In the genomic region with DNA sequence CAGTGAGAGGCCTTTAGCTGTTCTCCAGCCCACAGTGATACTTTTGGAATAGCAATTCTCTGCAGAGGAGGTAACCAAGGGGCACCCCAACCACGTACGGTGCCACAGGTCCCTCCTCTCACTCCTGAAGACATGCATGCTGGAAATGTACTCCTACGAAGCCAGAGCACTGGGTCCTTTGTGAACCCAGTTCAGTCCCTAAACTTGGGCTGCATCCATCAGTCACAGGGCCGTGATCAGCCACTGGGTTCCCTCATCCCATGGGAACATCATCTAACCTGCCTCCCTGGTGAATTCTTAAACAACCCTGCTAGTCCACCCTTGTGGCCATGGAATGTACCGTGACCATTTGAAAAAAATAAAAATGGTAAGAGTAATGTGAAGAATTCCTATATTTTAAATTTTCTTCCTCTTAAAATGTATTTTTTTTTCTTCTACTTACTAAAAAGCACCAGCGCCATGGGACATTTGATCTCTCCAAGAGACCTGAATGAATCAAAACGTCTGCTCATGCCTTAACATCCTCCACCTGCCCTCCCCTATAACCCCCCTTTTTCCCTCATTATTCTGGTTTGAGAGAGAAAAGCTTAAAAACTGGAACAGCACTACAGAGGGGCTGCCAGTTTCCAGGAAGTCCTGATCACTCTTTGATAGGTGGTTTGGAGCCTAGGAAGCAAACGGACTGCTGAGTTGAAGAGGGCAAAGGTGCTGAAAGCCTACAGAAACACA, we compare ENCODE assay signal across 11 mouse cellular contexts. TPM values are rescaled to one million over a fixed set of nuclear protein-coding genes. Genes with fewer than 3 reads are reported as not detected.
A peak's percentile ranks its signal among the peaks of the same experiment; 100 is the strongest.
DNase-seq lines count a peak whose midpoint lies in the region; ATAC-seq and TF ChIP-seq lines count a peak whose summit lies in the region.
"Had no signal": no experiment of that assay in that cellular context is flagged by ENCODE, and none has a peak within 500 bp of the region (broad histone marks: within the 10 kb centered on the region; RNA-seq: fewer than 3 reads in every experiment).

No protein-coding gene starts in this region.

- 45% methylated on average over 8 of the region's 8 CpGs for WGBS in heart, embryonic 12.5 days
- 69% methylated on average over 8 of the region's 8 CpGs for WGBS in neural tube, embryonic 13.5 days
- 66% methylated on average over 8 of the region's 8 CpGs for WGBS in limb, embryonic 12.5 days
- 65% methylated on average over 8 of the region's 8 CpGs for WGBS in stomach, postnatal 0 days

- no peak for TF ChIP-seq EP300 in stomach, postnatal 0 days (optimal IDR thresholded peaks at IDR 0.05)

- DNase-seq in heart, postnatal 25 days (ENCODE audit: low spot score) = no peak
- no peak for DNase-seq in neural tube, embryonic 10.5 days (ENCODE audit: extremely low spot score, low spot score)
- no peak for DNase-seq in stomach, postnatal 0 days (ENCODE audit: low spot score)
- DNase-seq in spleen, postnatal 10 days (ENCODE audit: low spot score in 2 of 2) = no peak
- DNase-seq in ovary, adult 18-20 months (ENCODE audit: low spot score) = no peak
- DNase-seq: lung, postnatal 4 days; retina, postnatal 1 day had no signal

- peak overlapping the region; percentile 68 for H3K4me2 ChIP-seq in heart, embryonic 12.5 days
- H3K4me2 ChIP-seq in neural tube, embryonic 13.5 days = peak overlapping the region; percentile 72
- 0 out of 2 replicates have a peak overlapping the region, but pooled peaks have one; percentile 78 for H3K4me2 ChIP-seq in limb, embryonic 12.5 days
- no peak overlapping the region for H3K4me2 ChIP-seq in stomach, postnatal 0 days (replicated peaks; ENCODE audit: low read depth)

- no peak for TF ChIP-seq CTCF in stomach, postnatal 0 days (IDR thresholded peaks at IDR 0.05; ENCODE audit: low read depth)

- peak overlapping the region; percentile 88 for H3K4me3 ChIP-seq in heart, embryonic 12.5 days
- no peak overlapping the region for H3K4me3 ChIP-seq in neural tube, embryonic 13.5 days
- H3K4me3 ChIP-seq in limb, embryonic 12.5 days (replicated peaks) = no peak overlapping the region
- H3K4me3 ChIP-seq in stomach, postnatal 0 days (ENCODE audit: low read depth, low read length) = no peak overlapping the region

- H3K4me1 ChIP-seq in heart, embryonic 12.5 days (replicated peaks) = peaks cover 81% of the 10 kb centered on the region
- H3K4me1 ChIP-seq in neural tube, embryonic 13.5 days (replicated peaks) = peaks cover 87% of the 10 kb centered on the region
- peaks cover 87% of the 10 kb centered on the region for H3K4me1 ChIP-seq in limb, embryonic 12.5 days (replicated peaks)
- H3K4me1 ChIP-seq in stomach, postnatal 0 days (replicated peaks; ENCODE audit: control insufficient read depth, insufficient read depth) = peaks cover 19% of the 10 kb centered on the region; the same call in 1 of the 2 replicates

- intact Hi-C loops in heart, postnatal 25 days (cut with DNase I) = no loop called here

- no peak for ATAC-seq in heart, embryonic 12.5 days (ENCODE audit: insufficient number of reproducible peaks, low FRiP score)
- no peak for ATAC-seq in neural tube, embryonic 13.5 days (ENCODE audit: low read depth)
- no peak for ATAC-seq in limb, embryonic 12.5 days (ENCODE audit: insufficient number of reproducible peaks, insufficient read depth, low FRiP score, low TSS enrichment, low read depth)
- ATAC-seq in stomach, postnatal 0 days (ENCODE audit: low FRiP score, low TSS enrichment) = no peak

- H3K9me3 ChIP-seq in heart, embryonic 12.5 days (replicated peaks) = no peaks in the 10 kb centered on the region
- H3K9me3 ChIP-seq in neural tube, embryonic 13.5 days = no peaks in the 10 kb centered on the region
- H3K9me3 ChIP-seq in limb, embryonic 12.5 days = no peaks in the 10 kb centered on the region
- no peaks in the 10 kb centered on the region for H3K9me3 ChIP-seq in stomach, postnatal 0 days (ENCODE audit: control insufficient read depth, low read length)

- no peaks in the 10 kb centered on the region for H3K27me3 ChIP-seq in heart, embryonic 12.5 days (replicated peaks)
- H3K27me3 ChIP-seq in neural tube, embryonic 13.5 days = no peaks in the 10 kb centered on the region
- no peaks in the 10 kb centered on the region for H3K27me3 ChIP-seq in limb, embryonic 12.5 days
- H3K27me3 ChIP-seq in stomach, postnatal 0 days (ENCODE audit: control insufficient read depth, insufficient read depth, low read length) = no peaks in the 10 kb centered on the region
- H3K27me3 ChIP-seq: CH12.LX had no signal

- H3K27ac ChIP-seq in heart, embryonic 12.5 days (ENCODE audit: poor library complexity, severe bottlenecking) = peak overlapping the region; percentile 97
- H3K27ac ChIP-seq in neural tube, embryonic 13.5 days (replicated peaks) = 0 out of 2 replicates have a peak overlapping the region, but pooled peaks have one; percentile 2
- no peak overlapping the region for H3K27ac ChIP-seq in limb, embryonic 12.5 days
- H3K27ac ChIP-seq in stomach, postnatal 0 days (replicated peaks) = peak overlapping the region; percentile 80

- H3K36me3 ChIP-seq in heart, embryonic 12.5 days = peaks cover 8% of the 10 kb centered on the region
- peaks cover 7% of the 10 kb centered on the region for H3K36me3 ChIP-seq in neural tube, embryonic 13.5 days
- H3K36me3 ChIP-seq in limb, embryonic 12.5 days = peaks cover 11% of the 10 kb centered on the region
- H3K36me3 ChIP-seq in stomach, postnatal 0 days (ENCODE audit: control insufficient read depth, insufficient read depth, low read length) = no peaks in the 10 kb centered on the region; the same call in 1 of the 2 replicates

- peak overlapping the region; percentile 95 for H3K9ac ChIP-seq in heart, embryonic 12.5 days
- peak overlapping the region; percentile 47 for H3K9ac ChIP-seq in neural tube, embryonic 13.5 days
- H3K9ac ChIP-seq in limb, embryonic 12.5 days (replicated peaks) = no peak overlapping the region
- no peak overlapping the region for H3K9ac ChIP-seq in stomach, postnatal 0 days (ENCODE audit: low read length)

RNA-seq across cellular contexts. Expression of gene Atp1a1, which starts 5.1 kb away (rescaled TPM):
- polyA plus RNA-seq in heart, embryonic 12.5 days (2016; fragmentation: Nextera tagmentation; extraction: Ambion mirVana) = 277 and 294 TPM in 2 replicates
- total RNA-seq in heart, postnatal 25 days (2021) = 100 to 1,000 TPM; 660 to 766 TPM
- polyA plus RNA-seq in neural tube, embryonic 13.5 days (2015; fragmentation: Nextera tagmentation; extraction: Ambion mirVana) = 66.4 and 69.5 TPM in 2 replicates
- polyA plus RNA-seq in limb, embryonic 12.5 days (2016; fragmentation: Nextera tagmentation; extraction: Ambion mirVana) = 57.1 and 67.6 TPM in 2 replicates
- polyA plus RNA-seq in stomach, postnatal 0 days (2015; fragmentation: Nextera tagmentation; extraction: Ambion mirVana) = 132 and 138 TPM in 2 replicates

Comparison
In these comparisons a context has a peak if more than half of its experiments do, and no peak if none do; other contexts are left out.
1. H3K9ac ChIP-seq: peak in heart, embryonic 12.5 days (single experiment) and neural tube, embryonic 13.5 days (single experiment); none in limb, embryonic 12.5 days (single experiment) and stomach, postnatal 0 days (single experiment).